Mouse (Mus musculus) MEL (cell line): Measurements from ENCODE around the gene Col23a1. TPM values are rescaled to one million over a fixed set of nuclear protein-coding genes. Genes with fewer than 3 reads are reported as not detected.

Experiments used
- DNase-seq: peaks from one replicate; pipeline ENCODE4 v3.0.0; 2011; ENCODE audit warnings: low read depth, low spot score
- H3K27ac ChIP-seq: 2 replicates; pipeline ENCODE4 v1.5.1; 2012; ENCODE audit warnings: low read depth, mild to moderate bottlenecking, control low read depth, low read length, moderate library complexity; ENCODE audit not compliant: control insufficient read depth
- H3K27me3 ChIP-seq, 2 experiments: fragments of 150-350 bp in 1 of 2; sonication (generic) in 1 of 2; 2 replicates each; pipeline ENCODE4 v1.6.1; 2012; ENCODE audit warnings: low read length in 2 of 2, mild to moderate bottlenecking in 2 of 2, improper control_type of control experiment in 1 of 2, moderate library complexity in 1 of 2; ENCODE audit not compliant: insufficient read depth in 2 of 2, control insufficient read depth in 1 of 2
- H3K36me3 ChIP-seq, 2 experiments: 2 replicates each; pipeline ENCODE4 v1.6.1; 2012 to 2014; ENCODE audit warnings: low read length in 2 of 2, improper control_type of control experiment in 1 of 2, inconsistent platforms in 1 of 2, mild to moderate bottlenecking in 1 of 2; ENCODE audit not compliant: insufficient read depth in 2 of 2, control insufficient read depth in 1 of 2
- H3K4me1 ChIP-seq, 2 experiments: fragments of 150-350 bp in 1 of 2; sonication (generic) in 1 of 2; 2 replicates each; pipeline ENCODE4 v1.6.1; 2012; ENCODE audit warnings: low read length in 2 of 2, improper control_type of control experiment in 1 of 2, mild to moderate bottlenecking in 1 of 2; ENCODE audit not compliant: insufficient read depth in 2 of 2, control insufficient read depth in 1 of 2
- H3K4me3 ChIP-seq, 2 experiments: fragments of 150-350 bp in 1 of 2; sonication (generic) in 1 of 2; 2 replicates each; pipeline ENCODE4 v1.5.1; 2012; ENCODE audit warnings: low read depth in 2 of 2, low read length in 2 of 2, mild to moderate bottlenecking in 2 of 2, moderate library complexity in 2 of 2, control low read depth in 1 of 2, improper control_type of control experiment in 1 of 2; ENCODE audit not compliant: control insufficient read depth in 1 of 2, insufficient read depth in 1 of 2
- H3K79me2 ChIP-seq: 2 replicates; pipeline ENCODE4 v1.6.1; 2012; ENCODE audit warnings: mild to moderate bottlenecking, low read length, moderate library complexity; ENCODE audit not compliant: control insufficient read depth, poor library complexity, insufficient read depth
- H3K9ac ChIP-seq: 2 replicates; pipeline ENCODE4 v1.6.1; 2012; ENCODE audit warnings: low read depth, mild to moderate bottlenecking, control low read depth, low read length, moderate library complexity; ENCODE audit not compliant: control insufficient read depth, poor library complexity, severe bottlenecking
- H3K9me3 ChIP-seq: fragments of 150-350 bp; sonication (generic); replicated peaks from 2 replicates; pipeline ENCODE4 v1.6.1; 2012; ENCODE audit warnings: mild to moderate bottlenecking, low read length, improper control_type of control experiment, moderate library complexity; ENCODE audit not compliant: insufficient read depth
- BHLHE40 ChIP-seq: IDR thresholded peaks from 2 replicates; pipeline ENCODE4 v1.6.1; 2012; ENCODE audit warnings: low read depth, mild to moderate bottlenecking, inconsistent platforms, low read length, improper control_type of control experiment, borderline replicate concordance
- CHD1 ChIP-seq: IDR thresholded peaks from 2 replicates; pipeline ENCODE4 v1.6.1; 2012; ENCODE audit warnings: low read depth, mild to moderate bottlenecking, inconsistent platforms, low read length, improper control_type of control experiment
- CTCF ChIP-seq, 3 experiments: IDR thresholded peaks in 2 of 3; conservative IDR thresholded peaks in 1 of 3; 2 replicates each; pipeline ENCODE4 v1.5.1; 2011 to 2012; ENCODE audit warnings: low read length in 3 of 3, low read depth in 2 of 3, mild to moderate bottlenecking in 2 of 3, improper control_type of control experiment in 1 of 3, inconsistent platforms in 1 of 3, mixed read lengths in 1 of 3, moderate library complexity in 1 of 3; ENCODE audit not compliant: control insufficient read depth in 1 of 3, insufficient read depth in 1 of 3, poor library complexity in 1 of 3, severe bottlenecking in 1 of 3
- E2F4 ChIP-seq: IDR thresholded peaks from 2 replicates; pipeline ENCODE4 v1.6.1; 2011; ENCODE audit warnings: low read depth, low read length, improper control_type of control experiment, borderline replicate concordance
- EP300 ChIP-seq, 2 experiments: IDR thresholded peaks; 2 replicates each; pipeline ENCODE4 v1.6.1; 2011; ENCODE audit warnings: improper control_type of control experiment in 2 of 2, low read length in 2 of 2, low read depth in 1 of 2, mild to moderate bottlenecking in 1 of 2
- MAFK ChIP-seq: IDR thresholded peaks from 2 replicates; pipeline ENCODE4 v1.6.1; 2011; ENCODE audit warnings: low read depth, mild to moderate bottlenecking, low read length, improper control_type of control experiment, borderline replicate concordance
- MAX ChIP-seq: IDR thresholded peaks from 2 replicates; pipeline ENCODE4 v1.6.1; 2011; ENCODE audit warnings: low read length, improper control_type of control experiment
- MAZ ChIP-seq: IDR thresholded peaks from 2 replicates; pipeline ENCODE4 v1.6.1; 2012; ENCODE audit warnings: low read depth, mild to moderate bottlenecking, inconsistent platforms, low read length, improper control_type of control experiment
- MEF2A ChIP-seq: IDR thresholded peaks from 2 replicates; pipeline ENCODE4 v1.6.1; 2014; ENCODE audit warnings: low read depth, mild to moderate bottlenecking, inconsistent platforms, low read length, improper control_type of control experiment; ENCODE audit not compliant: poor library complexity, insufficient replicate concordance, severe bottlenecking; ENCODE audit errors: extremely low read depth
- MXI1 ChIP-seq: IDR thresholded peaks from 2 replicates; pipeline ENCODE4 v1.6.1; 2011; ENCODE audit warnings: mild to moderate bottlenecking, low read depth, low read length, improper control_type of control experiment
- MYC ChIP-seq: IDR thresholded peaks from 2 replicates; pipeline ENCODE4 v1.6.1; 2011; ENCODE audit warnings: low read depth, mild to moderate bottlenecking, low read length, improper control_type of control experiment, moderate library complexity
- POLR2AphosphoS5 ChIP-seq: IDR thresholded peaks from 2 replicates; pipeline ENCODE4 v1.6.1; 2012; ENCODE audit warnings: low read depth, borderline replicate concordance, mild to moderate bottlenecking, inconsistent platforms, low read length, moderate library complexity, mixed read lengths
- RAD21 ChIP-seq: IDR thresholded peaks from 2 replicates; pipeline ENCODE4 v1.6.1; 2011; ENCODE audit warnings: mild to moderate bottlenecking, low read depth, low read length, improper control_type of control experiment
- RCOR1 ChIP-seq: IDR thresholded peaks from 2 replicates; pipeline ENCODE4 v1.6.1; 2012; ENCODE audit warnings: low read depth, mild to moderate bottlenecking, inconsistent platforms, low read length, improper control_type of control experiment
- SIN3A ChIP-seq: IDR thresholded peaks from 2 replicates; pipeline ENCODE4 v1.6.1; 2012; ENCODE audit warnings: low read length, improper control_type of control experiment, inconsistent platforms
- SMC3 ChIP-seq: IDR thresholded peaks from 2 replicates; pipeline ENCODE4 v1.6.1; 2011; ENCODE audit warnings: low read depth, low read length, improper control_type of control experiment
- TAL1 ChIP-seq: IDR thresholded peaks from 2 replicates; pipeline ENCODE4 v1.6.1; 2012; ENCODE audit warnings: mild to moderate bottlenecking, inconsistent platforms, low read length, moderate library complexity, mixed read lengths
- USF1 ChIP-seq: IDR thresholded peaks from 2 replicates; pipeline ENCODE4 v1.6.1; 2014; ENCODE audit warnings: low read depth, mild to moderate bottlenecking, inconsistent platforms, low read length, improper control_type of control experiment, moderate library complexity
- USF2 ChIP-seq, 2 experiments: IDR thresholded peaks; 2 replicates each; pipeline ENCODE4 v1.6.1; 2011 to 2012; ENCODE audit warnings: improper control_type of control experiment in 2 of 2, low read length in 2 of 2, borderline replicate concordance in 1 of 2, inconsistent platforms in 1 of 2, low read depth in 1 of 2, mild to moderate bottlenecking in 1 of 2; ENCODE audit not compliant: insufficient read depth in 1 of 2
- ZC3H11A ChIP-seq: IDR thresholded peaks from 2 replicates; pipeline ENCODE4 v1.6.1; 2012; ENCODE audit warnings: low read depth, mild to moderate bottlenecking, inconsistent platforms, low read length, improper control_type of control experiment
- ZNF384 ChIP-seq: IDR thresholded peaks from 2 replicates; pipeline ENCODE4 v1.6.1; 2012; ENCODE audit warnings: low read depth, mild to moderate bottlenecking, inconsistent platforms, low read length, improper control_type of control experiment
- polyA plus RNA-seq, 2 experiments: library from polyadenylated mRNA; stranded (reverse) in 1 of 2; unstranded in 1 of 2; fragments of >175 nt in 1 of 2; fragments of >200 nt in 1 of 2; gene quantifications; 2 replicates each; pipeline versions ENCODE4 v1.2.1 to v1.2.4; 2012; ENCODE audit warnings: low replicate concordance in 2 of 2, low read depth in 1 of 2; ENCODE audit not compliant: insufficient read length in 2 of 2, insufficient read depth in 1 of 2, missing spikeins in 1 of 2
- total RNA-seq: library from RNA; depleted of rRNA; stranded (reverse); fragments of 300-350 nt; gene quantifications from 2 replicates; pipeline ENCODE4 v1.2.3, GENCODE M21; 2012

Gene Col23a1
- total and polyA plus RNA-seq, 3 experiments, result under 0.01 to 0.03 TPM; not detected in 1

GRCm38 (mm10) chr11:51533128-51533533 is 243.4 kb downstream of the Col23a1 start:
- Histone ChIP-seq H3K27ac (no peak overlapping the region), H3K9ac (no peak overlapping the region), H3K36me3 (no peaks in the 10 kb centered on the region), H3K4me1 (no peaks in the 10 kb centered on the region), H3K79me2 (no peaks in the 10 kb centered on the region), H3K4me3 (no peak overlapping the region), H3K9me3 (no peaks in the 10 kb centered on the region), H3K27me3 (no peaks in the 10 kb centered on the region)
- no peak for DNase-seq
- TF ChIP-seq BHLHE40 (no peak), USF1 (no peak), MEF2A (no peak), E2F4 (no peak), EP300 (IDR thresholded peaks at IDR 0.05; ENCODE audit: low read depth in 1 of 2, low read length in 2 of 2) (no peak), RAD21 (no peak), USF2 (IDR thresholded peaks at IDR 0.05; ENCODE audit: borderline replicate concordance in 1 of 2, insufficient read depth in 1 of 2, low read depth in 1 of 2, low read length in 2 of 2) (no peak), MAX (no peak), CTCF (IDR thresholded peaks at IDR 0.05 in 2 of 3, conservative IDR thresholded peaks at IDR 0.05 in 1 of 3; ENCODE audit: control insufficient read depth in 1 of 3, insufficient read depth in 1 of 3, low read depth in 2 of 3, low read length in 3 of 3, poor library complexity in 1 of 3, severe bottlenecking in 1 of 3) (no peak), MYC (no peak), SIN3A (no peak), ZC3H11A (no peak), RCOR1 (no peak), MAZ (no peak), MAFK (no peak), TAL1 (no peak), MXI1 (no peak), CHD1 (no peak)

DNA sequence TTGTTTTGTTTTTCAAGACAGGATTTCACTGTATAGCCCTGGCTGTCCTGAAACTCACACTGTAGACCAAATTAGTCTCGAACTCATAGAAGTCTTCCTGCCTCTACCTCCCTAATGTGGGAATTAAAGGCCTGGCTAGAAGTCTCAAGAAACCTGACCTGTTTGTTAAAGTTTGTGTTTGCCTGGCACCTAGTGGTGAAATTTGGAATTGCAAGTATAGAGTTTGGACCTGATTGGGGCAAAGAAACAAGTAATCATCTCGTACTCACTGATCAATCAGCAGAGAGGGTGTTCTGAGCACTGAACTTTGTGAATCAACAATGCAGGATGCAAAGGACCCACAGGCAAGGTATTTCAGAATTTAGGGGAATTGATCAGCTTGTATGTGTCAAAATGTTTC is 244.6 kb downstream of the Col23a1 start:
- no peak overlapping the region for H3K27ac ChIP-seq
- H3K79me2 ChIP-seq, result no peaks in the 10 kb centered on the region
- H3K9me3 ChIP-seq, result no peaks in the 10 kb centered on the region
- H3K4me1 ChIP-seq, result no peaks in the 10 kb centered on the region; a peak in 1 of 4 replicates
- no peak overlapping the region for H3K4me3 ChIP-seq
- H3K27me3 ChIP-seq, result no peaks in the 10 kb centered on the region
- DNase-seq, result peak; percentile 81
- no peak overlapping the region for H3K9ac ChIP-seq
- TF ChIP-seq ZNF384 (no peak), EP300 (IDR thresholded peaks at IDR 0.05; ENCODE audit: low read depth in 1 of 2, low read length in 2 of 2) (no peak), CTCF (IDR thresholded peaks at IDR 0.05 in 2 of 3, conservative IDR thresholded peaks at IDR 0.05 in 1 of 3; ENCODE audit: control insufficient read depth in 1 of 3, insufficient read depth in 1 of 3, low read depth in 2 of 3, low read length in 3 of 3, poor library complexity in 1 of 3, severe bottlenecking in 1 of 3) (peak; percentile 44 to 97 (median 90)), ZC3H11A (peak; percentile 92), POLR2AphosphoS5 (no peak), SMC3 (peak; percentile 89), MAZ (no peak), RAD21 (peak; percentile 97)
- no peaks in the 10 kb centered on the region for H3K36me3 ChIP-seq
